Mouse (Mus musculus) brown adipose tissue, adult 24 weeks (tissue): ENCODE data around the gene Acot1. TPM values are rescaled to one million over a fixed set of nuclear protein-coding genes. Genes with fewer than 3 reads are reported as not detected.
"Not testable (repeated sequence)": the region's sequence is repeated elsewhere in the genome, so short reads cannot be mapped to it uniquely, and the experiment has no call there.

ENCODE experiments used
- H3K27ac ChIP-seq: fragments of 200-500 bp; replicated peaks from 2 replicates; pipeline ENCODE4 v1.5.1; 2012; ENCODE audit warnings: low read depth, mild to moderate bottlenecking, low read length
- H3K4me1 ChIP-seq: fragments of 200-500 bp; 2 replicates; pipeline ENCODE4 v1.6.1; 2012; ENCODE audit warnings: low read length, mixed read lengths; ENCODE audit not compliant: control insufficient read depth, insufficient read depth, insufficient read length
- H3K4me3 ChIP-seq: fragments of 200-500 bp; 2 replicates; pipeline ENCODE4 v1.5.1; 2012; ENCODE audit warnings: low read depth, mild to moderate bottlenecking, low read length, moderate library complexity; ENCODE audit not compliant: insufficient read depth
- polyA plus RNA-seq: library from polyadenylated mRNA; stranded (reverse); fragments of >200 nt; gene quantifications from 2 replicates; pipeline ENCODE4 v1.2.4, GENCODE M21; 2012; ENCODE audit not compliant: missing spikeins, insufficient read depth, insufficient read length

Gene Acot1
- 5.2 TPM in 1 of 2 replicates, not detected in the other for polyA plus RNA-seq

- peak within 1 kb of the TSS; percentile 29 for H3K4me3 ChIP-seq
- H3K4me1 ChIP-seq, H3K27ac ChIP-seq: not testable (repeated sequence)
Measured at GRCm38 (mm10) chr12:84009171-84009965, at the start of gene Acot1. Acot1 (plus strand) TSS chr12:84009490.

GRCm38 (mm10) chr12:83965235-83965634 lies 44.1 kb upstream of the Acot1 start:
- H3K27ac ChIP-seq = no peak overlapping the region
- no peak overlapping the region for H3K4me3 ChIP-seq
- H3K4me1 ChIP-seq = no peaks in the 10 kb centered on the region

GRCm38 (mm10) chr12:83972117-83972516 lies 37.2 kb upstream of the Acot1 start:
- Histone ChIP-seq H3K27ac (no peak overlapping the region), H3K4me3 (no peak overlapping the region), H3K4me1 (no peaks in the 10 kb centered on the region)

- H3K4me1 ChIP-seq = peaks cover 2% of the 10 kb centered on the region; the same call in 1 of the 2 replicates
- H3K27ac ChIP-seq = no peak overlapping the region
- H3K4me3 ChIP-seq = no peak overlapping the region
Measured at GRCm38 (mm10) chr12:83978862-83979261, 30.4 kb upstream of the Acot1 start.

- H3K4me3 ChIP-seq = no peak overlapping the region
- H3K4me1 ChIP-seq = peaks cover 3% of the 10 kb centered on the region
- no peak overlapping the region for H3K27ac ChIP-seq
Measured at GRCm38 (mm10) chr12:83981615-83982014, 27.7 kb upstream of the Acot1 start.

GRCm38 (mm10) chr12:83984752-83985151 lies 24.5 kb upstream of the Acot1 start, which contains the start of gene Heatr4:
Heatr4 (minus strand) TSS chr12:83984852.
- Histone ChIP-seq H3K4me3 (no peak within 1 kb of the TSS), H3K27ac (no peak within 1 kb of the TSS), H3K4me1 (peaks cover 8% of the 10 kb centered on the region)

GRCm38 (mm10) chr12:83987242-83987582 lies 22.1 kb upstream of the Acot1 start:
- Histone ChIP-seq H3K4me1 (peaks cover 6% of the 10 kb centered on the region; the same call in 1 of the 2 replicates), H3K4me3 (peak overlapping the region; percentile 86), H3K27ac (peak overlapping the region; percentile 92)

- peak within 1 kb of the TSS; percentile 92 for H3K27ac ChIP-seq
Measured at GRCm38 (mm10) chr12:83987583-83988441, 21.5 kb upstream of the Acot1 start, which contains the start of gene Acot2. Acot2 (plus strand) TSS chr12:83987861.

GRCm38 (mm10) chr12:83988483-83988882 lies 20.8 kb upstream of the Acot1 start:
- peaks cover 6% of the 10 kb centered on the region; the same call in 1 of the 2 replicates for H3K4me1 ChIP-seq
- H3K27ac ChIP-seq = peak overlapping the region; percentile 92
- H3K4me3 ChIP-seq = peak overlapping the region; percentile 86

More at GRCm38 (mm10) chr12:83987583-83988441, 21.5 kb upstream of the Acot1 start, which contains the start of gene Acot2:
- Histone ChIP-seq H3K4me1 (peaks cover 6% of the 10 kb centered on the region; the same call in 1 of the 2 replicates), H3K4me3 (peak within 1 kb of the TSS; percentile 86)

GRCm38 (mm10) chr12:83989378-83989777 lies 19.9 kb upstream of the Acot1 start:
- Histone ChIP-seq H3K4me1 (peaks cover 6% of the 10 kb centered on the region; the same call in 1 of the 2 replicates), H3K27ac (no peak overlapping the region), H3K4me3 (no peak overlapping the region)

- no peak overlapping the region for H3K27ac ChIP-seq
- no peaks in the 10 kb centered on the region for H3K4me1 ChIP-seq
- H3K4me3 ChIP-seq = no peak overlapping the region
Measured at GRCm38 (mm10) chr12:83997221-83997620, 12.1 kb upstream of the Acot1 start.

GRCm38 (mm10) chr12:83998341-83999107 lies 10.8 kb upstream of the Acot1 start:
- no peak overlapping the region for H3K27ac ChIP-seq

GRCm38 (mm10) chr12:83999237-83999636 lies 10.1 kb upstream of the Acot1 start:
- H3K4me1 ChIP-seq, H3K27ac ChIP-seq, H3K4me3 ChIP-seq: not testable (repeated sequence)

More at GRCm38 (mm10) chr12:83998341-83999107, 10.8 kb upstream of the Acot1 start:
- Histone ChIP-seq H3K4me3 (no peak overlapping the region), H3K4me1 (no peaks in the 10 kb centered on the region)

- no peak overlapping the region for H3K27ac ChIP-seq
- H3K4me3 ChIP-seq = no peak overlapping the region
- no peaks in the 10 kb centered on the region for H3K4me1 ChIP-seq
Measured at GRCm38 (mm10) chr12:84000418-84000817, 8.9 kb upstream of the Acot1 start.
